Mouse (Mus musculus) retina, postnatal 1 day (tissue): ENCODE results near the gene Eps15l1.

Experiments used
- DNase-seq: peaks from one replicate; pipeline ENCODE4 v3.0.0-alpha.2; 2012

Gene Eps15l1

GRCm38 (mm10) chr8:72409443-72409842, 11.8 kb downstream of the Eps15l1 start:
- DNase-seq: peak; percentile 14

GRCm38 (mm10) chr8:72407878-72408277, 13.4 kb downstream of the Eps15l1 start:
- no peak for DNase-seq

GRCm38 (mm10) chr8:72402981-72403380, 18.3 kb downstream of the Eps15l1 start:
- DNase-seq: no peak

- no peak for DNase-seq
Observed at GRCm38 (mm10) chr8:72401381-72401780, 19.9 kb downstream of the Eps15l1 start.

- no peak for DNase-seq
Observed at GRCm38 (mm10) chr8:72385737-72386136, 35.5 kb downstream of the Eps15l1 start.

GRCm38 (mm10) chr8:72382395-72382794, 38.9 kb downstream of the Eps15l1 start:
- DNase-seq: peak; percentile 35

- no peak for DNase-seq
Observed at GRCm38 (mm10) chr8:72380656-72381055, 40.6 kb downstream of the Eps15l1 start.

GRCm38 (mm10) chr8:72376900-72377299, 44.4 kb downstream of the Eps15l1 start:
- no peak for DNase-seq

- DNase-seq: no peak
Observed at GRCm38 (mm10) chr8:72376309-72376708, 45.0 kb downstream of the Eps15l1 start.

GRCm38 (mm10) chr8:72375161-72375560, 46.1 kb downstream of the Eps15l1 start:
- DNase-seq: no peak

- DNase-seq: no peak
Observed at GRCm38 (mm10) chr8:72372311-72372710, 48.9 kb downstream of the Eps15l1 start.

- DNase-seq: no peak
Observed at GRCm38 (mm10) chr8:72371356-72371755, 49.9 kb downstream of the Eps15l1 start.

- DNase-seq: no peak
Observed at GRCm38 (mm10) chr8:72366435-72366834, 54.8 kb downstream of the Eps15l1 start.

- peak; percentile 73 for DNase-seq
Observed at GRCm38 (mm10) chr8:72365826-72366225, 55.4 kb downstream of the Eps15l1 start.

GRCm38 (mm10) chr8:72365016-72365415, 56.2 kb downstream of the Eps15l1 start:
- no peak for DNase-seq

GRCm38 (mm10) chr8:72363457-72363856, 57.8 kb downstream of the Eps15l1 start:
- no peak for DNase-seq

GRCm38 (mm10) chr8:72362754-72363153, 58.5 kb downstream of the Eps15l1 start:
- no peak for DNase-seq

GRCm38 (mm10) chr8:72360162-72360561, 61.1 kb downstream of the Eps15l1 start:
- no peak for DNase-seq

- no peak for DNase-seq
Observed at GRCm38 (mm10) chr8:72356593-72356992, 64.7 kb downstream of the Eps15l1 start.

GRCm38 (mm10) chr8:72354272-72354671, 67.0 kb downstream of the Eps15l1 start:
- no peak for DNase-seq

- DNase-seq: no peak
Observed at GRCm38 (mm10) chr8:72353700-72354045, 67.6 kb downstream of the Eps15l1 start.

- DNase-seq: no peak
Observed at GRCm38 (mm10) chr8:72352951-72353699, 68.1 kb downstream of the Eps15l1 start.

GRCm38 (mm10) chr8:72351405-72352005, 69.8 kb downstream of the Eps15l1 start:
- DNase-seq: no peak

GRCm38 (mm10) chr8:72350727-72351126, 70.5 kb downstream of the Eps15l1 start:
- no peak for DNase-seq

- no peak for DNase-seq
Observed at GRCm38 (mm10) chr8:72349838-72350237, 71.4 kb downstream of the Eps15l1 start.
